Mouse (Mus musculus): Measurements from ENCODE around the gene Sptbn2.
A peak's percentile ranks its signal among the peaks of the same experiment; 100 is the strongest.

Sptbn2 gene

GRCm38 (mm10) chr19:4772785-4773184 is 61.8 kb downstream of the Sptbn2 start:
- DNase-seq (ENCODE audit: low spot score in 2 of 2): no peak

GRCm38 (mm10) chr19:4782891-4783290 is 71.9 kb downstream of the Sptbn2 start:
- DNase-seq (ENCODE audit: low spot score in 2 of 2): no peak

GRCm38 (mm10) chr19:4785206-4785605 is 74.2 kb downstream of the Sptbn2 start:
- DNase-seq (ENCODE audit: low spot score in 2 of 2): no peak

- no peak for DNase-seq (ENCODE audit: low spot score in 2 of 2)
These were observed 75.3 kb downstream of the Sptbn2 start for GRCm38 (mm10) chr19:4786313-4786712.

- no peak for DNase-seq (ENCODE audit: low spot score in 2 of 2)
These were observed 82.4 kb downstream of the Sptbn2 start for GRCm38 (mm10) chr19:4793281-4793830.

- DNase-seq (ENCODE audit: low spot score in 2 of 2): peak; percentile 94 to 97
These were observed 83.0 kb downstream of the Sptbn2 start, which contains the start of gene Rbm4 for GRCm38 (mm10) chr19:4793831-4794422. Rbm4 (minus strand) TSS chr19:4793901.

GRCm38 (mm10) chr19:4795929-4796328 is 85.0 kb downstream of the Sptbn2 start:
- no peak for DNase-seq (ENCODE audit: low spot score in 2 of 2)

- no peak for DNase-seq (ENCODE audit: low spot score in 2 of 2)
These were observed 86.9 kb downstream of the Sptbn2 start for GRCm38 (mm10) chr19:4797846-4798245.

- DNase-seq (ENCODE audit: low spot score in 2 of 2): no peak
These were observed 88.1 kb downstream of the Sptbn2 start for GRCm38 (mm10) chr19:4799083-4799482.
